Mouse (Mus musculus) urinary bladder, postnatal 36 days (tissue): ENCODE results near the gene Bcl2.
A peak's percentile ranks its signal among the peaks of the same experiment; 100 is the strongest.

ENCODE experiments used
- DNase-seq, 2 experiments: peaks; one replicate each; pipeline ENCODE4 v3.0.0; 2022; ENCODE audit warnings: low spot score in 2 of 2, mixed read lengths in 1 of 2

The Bcl2 gene

GRCm38 (mm10) chr1:106666140-106667088 is 47.7 kb downstream of the Bcl2 start:
- no peak for DNase-seq

GRCm38 (mm10) chr1:106664978-106665377 is 49.1 kb downstream of the Bcl2 start:
- no peak for DNase-seq

- DNase-seq: no peak
Measured at GRCm38 (mm10) chr1:106662486-106662885, 51.6 kb downstream of the Bcl2 start.

GRCm38 (mm10) chr1:106658293-106658847 is 55.7 kb downstream of the Bcl2 start:
- DNase-seq: no peak

- no peak for DNase-seq
Measured at GRCm38 (mm10) chr1:106656207-106656738, 57.8 kb downstream of the Bcl2 start.

GRCm38 (mm10) chr1:106654254-106654653 is 59.8 kb downstream of the Bcl2 start:
- DNase-seq: no peak

- DNase-seq: no peak
Measured at GRCm38 (mm10) chr1:106653441-106653860, 60.6 kb downstream of the Bcl2 start.

- no peak for DNase-seq
Measured at GRCm38 (mm10) chr1:106651211-106651610, 62.9 kb downstream of the Bcl2 start.

GRCm38 (mm10) chr1:106650427-106650826 is 63.6 kb downstream of the Bcl2 start:
- DNase-seq: no peak

GRCm38 (mm10) chr1:106647336-106647735 is 66.7 kb downstream of the Bcl2 start:
- no peak for DNase-seq

- no peak for DNase-seq
Measured at GRCm38 (mm10) chr1:106644566-106644965, 69.5 kb downstream of the Bcl2 start.

- DNase-seq: no peak
Measured at GRCm38 (mm10) chr1:106643527-106643926, 70.5 kb downstream of the Bcl2 start.

GRCm38 (mm10) chr1:106640577-106640976 is 73.5 kb downstream of the Bcl2 start:
- no peak for DNase-seq

GRCm38 (mm10) chr1:106637705-106638104 is 76.4 kb downstream of the Bcl2 start:
- no peak for DNase-seq

- no peak for DNase-seq
Measured at GRCm38 (mm10) chr1:106636714-106637113, 77.4 kb downstream of the Bcl2 start.

- no peak for DNase-seq
Measured at GRCm38 (mm10) chr1:106633207-106633606, 80.9 kb downstream of the Bcl2 start.

GRCm38 (mm10) chr1:106631869-106632463 is 82.1 kb downstream of the Bcl2 start:
- no peak for DNase-seq

GRCm38 (mm10) chr1:106630973-106631372 is 83.1 kb downstream of the Bcl2 start:
- DNase-seq: no peak

GRCm38 (mm10) chr1:106629931-106630682 is 84.0 kb downstream of the Bcl2 start:
- peak; percentile 29 to 56 for DNase-seq

- DNase-seq: peak; percentile 20 to 56
Measured at GRCm38 (mm10) chr1:106629470-106629830, 84.6 kb downstream of the Bcl2 start.

- DNase-seq: peak in 1 of 2 experiments; percentile 15
Measured at GRCm38 (mm10) chr1:106628718-106629469, 85.2 kb downstream of the Bcl2 start.
